Mouse (Mus musculus): ENCODE measurements at regions not wholly inside any gene's neighbourhood (a gene's known extent, or its start where the extent isn't known, plus 50 kb on each side); places are given as distances from the start of the nearest gene placed in this dataset.

DNA sequence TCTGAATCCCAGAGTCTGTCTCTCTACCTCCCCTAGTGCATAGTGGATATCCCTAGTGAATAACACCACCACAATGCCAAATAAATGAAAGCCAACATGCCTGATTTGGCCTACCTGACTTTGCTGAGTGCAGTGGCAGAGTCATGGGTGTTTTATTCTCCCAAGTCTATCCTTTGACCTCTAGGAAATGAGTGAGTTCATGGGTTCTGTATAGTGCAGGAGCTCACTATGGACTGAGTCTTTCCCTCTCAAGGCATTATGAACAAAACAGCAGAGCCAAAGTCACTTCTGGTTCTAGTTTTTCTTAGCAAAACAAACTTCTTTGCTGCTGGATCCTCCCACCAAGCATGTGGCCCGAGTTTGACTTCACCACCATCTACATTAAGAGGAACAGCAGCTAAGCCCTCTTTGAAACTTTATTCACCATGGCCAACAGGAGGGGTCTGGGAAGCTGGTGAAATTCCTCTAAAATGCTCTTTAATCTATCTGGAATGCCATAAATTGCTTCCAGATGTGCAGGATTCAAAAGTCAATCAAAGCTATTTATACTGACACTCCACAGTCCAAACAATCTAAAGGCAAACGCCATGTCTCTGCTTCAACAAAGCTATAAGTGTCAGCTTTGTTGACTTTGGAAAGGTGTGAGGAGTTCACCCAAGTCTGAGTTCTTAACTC is 145.9 kb upstream of the Rarb start:
- DNase-seq (no peak), ATAC-seq (ENCODE audit: low read depth) (no peak)
- no peaks in the 10 kb centered on the region for H3K36me3 ChIP-seq

GRCm38 (mm10) chr14:16962216-16962826 is 143.4 kb upstream of the Rarb start:
- DNase-seq (no peak), ATAC-seq (ENCODE audit: low read depth) (no peak)
- Histone ChIP-seq H3K4me2 (no peak overlapping the region), H3K36me3 (no peaks in the 10 kb centered on the region), H3K4me1 (replicated peaks) (no peaks in the 10 kb centered on the region), H3K4me3 (replicated peaks) (no peak overlapping the region), H3K9me3 (replicated peaks) (no peaks in the 10 kb centered on the region), H3K27ac (no peak overlapping the region), H3K9ac (no peak overlapping the region), H3K27me3 (no peaks in the 10 kb centered on the region)
- 61% methylated on average over 3 of the region's 3 CpGs for WGBS (ENCODE audit: insufficient replicate concordance)

More for the DNA sequence above, 145.9 kb upstream of the Rarb start:
- 26% methylated on average over 2 of the region's 2 CpGs for WGBS (ENCODE audit: insufficient replicate concordance)
- no peaks in the 10 kb centered on the region for H3K27me3 ChIP-seq
- no peak overlapping the region for H3K27ac ChIP-seq
- no peak overlapping the region for H3K9ac ChIP-seq
- no peak overlapping the region for H3K4me3 ChIP-seq (replicated peaks)
- no peak overlapping the region for H3K4me2 ChIP-seq
- H3K9me3 ChIP-seq (replicated peaks): no peaks in the 10 kb centered on the region
- H3K4me1 ChIP-seq (replicated peaks): no peaks in the 10 kb centered on the region

DNA sequence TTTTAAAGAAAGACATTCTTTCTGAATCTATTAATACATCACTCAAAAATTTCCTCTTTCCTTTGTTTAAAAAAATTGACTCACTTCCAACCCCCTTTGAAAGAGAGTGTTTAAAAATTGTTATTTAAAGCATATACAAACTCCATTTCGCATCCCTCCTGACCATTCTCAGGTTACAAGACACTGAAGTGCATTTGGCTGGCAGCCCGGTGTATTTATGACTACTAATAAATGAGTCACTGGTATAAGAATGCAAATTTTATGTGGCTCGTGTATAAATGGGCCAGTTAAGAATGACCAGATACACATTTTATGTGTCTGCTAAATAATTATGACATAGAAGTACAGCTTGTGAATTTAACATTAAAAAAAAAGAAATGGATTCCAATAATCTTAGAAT is 138.8 kb upstream of the Rarb start:
- Histone ChIP-seq H3K27ac (no peak overlapping the region), H3K9me3 (replicated peaks) (no peaks in the 10 kb centered on the region), H3K4me3 (replicated peaks) (no peak overlapping the region), H3K36me3 (no peaks in the 10 kb centered on the region), H3K27me3 (no peaks in the 10 kb centered on the region), H3K4me1 (replicated peaks) (no peaks in the 10 kb centered on the region), H3K9ac (no peak overlapping the region), H3K4me2 (no peak overlapping the region)
- ATAC-seq (ENCODE audit: low read depth): no peak
- no peak for DNase-seq
- 51% methylated on average over 3 of the region's 3 CpGs for WGBS (ENCODE audit: insufficient replicate concordance)

DNA sequence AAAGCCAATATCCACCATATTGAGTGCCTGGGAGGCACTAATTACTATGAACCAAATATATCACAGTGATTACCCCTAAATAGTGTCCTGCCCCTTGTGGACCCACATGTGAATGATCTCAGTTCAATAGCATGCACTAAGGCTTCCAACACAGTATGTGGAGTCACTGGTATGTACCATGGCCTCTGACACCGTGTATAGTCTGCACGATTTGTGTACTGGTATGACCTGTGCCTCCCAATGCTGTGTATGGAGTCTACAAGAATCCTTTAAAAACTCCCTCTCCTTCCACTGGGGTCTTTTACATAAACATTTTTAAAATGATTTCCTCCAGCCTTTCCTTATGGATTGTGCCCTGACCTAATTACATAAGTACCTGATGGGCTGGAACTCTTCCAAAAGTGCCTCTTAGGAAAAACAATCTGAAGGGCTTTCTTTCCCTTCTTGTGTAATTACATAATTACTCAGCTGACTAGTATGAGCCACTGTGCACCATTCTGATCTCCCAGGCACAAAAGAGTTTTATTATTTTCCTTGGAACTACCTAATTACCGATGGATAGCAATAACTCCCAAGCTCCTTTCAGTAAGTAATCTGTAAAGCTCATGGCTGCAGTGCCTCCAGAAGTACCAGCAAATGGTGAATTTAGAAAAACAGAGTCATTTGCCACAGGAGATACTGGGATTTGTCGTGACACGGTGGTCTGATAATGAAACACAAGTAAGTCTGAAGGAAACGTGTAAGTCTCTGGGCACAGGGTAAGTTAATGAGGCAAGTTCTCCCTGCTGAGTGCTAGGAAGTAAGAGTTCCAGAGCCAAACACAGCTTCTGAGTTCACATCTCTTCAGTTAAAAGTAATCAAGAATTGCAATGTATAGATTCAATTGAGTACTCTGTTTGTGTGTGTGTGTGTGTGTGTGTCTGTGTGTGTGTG is 135.8 kb upstream of the Rarb start:
- ATAC-seq (ENCODE audit: low read depth) (no peak), DNase-seq (no peak)
- no peak overlapping the region for H3K4me3 ChIP-seq (replicated peaks)
- 58% methylated on average over 6 of the region's 6 CpGs for WGBS (ENCODE audit: insufficient replicate concordance)
- no peak overlapping the region for H3K4me2 ChIP-seq
- H3K9me3 ChIP-seq (replicated peaks): no peaks in the 10 kb centered on the region
- no peak overlapping the region for H3K27ac ChIP-seq
- no peaks in the 10 kb centered on the region for H3K36me3 ChIP-seq
- no peak overlapping the region for H3K9ac ChIP-seq
- no peaks in the 10 kb centered on the region for H3K4me1 ChIP-seq (replicated peaks)
- no peaks in the 10 kb centered on the region for H3K27me3 ChIP-seq

- Histone ChIP-seq H3K36me3 (no peaks in the 10 kb centered on the region), H3K9me3 (replicated peaks) (no peaks in the 10 kb centered on the region), H3K9ac (no peak overlapping the region), H3K27me3 (no peaks in the 10 kb centered on the region), H3K4me2 (no peak overlapping the region), H3K27ac (no peak overlapping the region), H3K4me3 (replicated peaks) (no peak overlapping the region), H3K4me1 (replicated peaks) (no peaks in the 10 kb centered on the region)
- ATAC-seq (ENCODE audit: low read depth) (no peak), DNase-seq (no peak)
- WGBS (ENCODE audit: insufficient replicate concordance): 46% methylated on average over 1 of the region's 1 CpGs
Measured at GRCm38 (mm10) chr14:16948736-16949135, 129.8 kb upstream of the Rarb start.

DNA sequence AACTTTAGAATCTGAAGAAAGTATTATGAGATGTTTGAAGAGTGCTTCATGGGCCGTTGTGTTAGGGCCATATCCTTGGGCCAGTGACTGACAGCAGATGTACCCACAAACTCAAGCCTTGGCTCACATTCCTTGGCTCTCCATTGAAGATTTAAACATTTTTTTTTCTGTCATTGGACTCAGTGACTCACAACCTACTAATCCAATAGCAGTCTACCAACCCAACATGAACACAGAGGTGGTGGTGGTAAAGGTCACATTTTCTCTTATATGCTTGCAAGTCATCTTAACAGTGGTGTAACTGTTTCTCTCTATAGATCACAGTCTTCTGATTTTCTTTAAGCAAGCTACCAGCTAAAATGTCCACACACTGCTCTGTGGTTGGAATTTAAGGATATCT is 125.5 kb upstream of the Rarb start:
- DNase-seq (no peak), ATAC-seq (ENCODE audit: low read depth) (no peak)
- Histone ChIP-seq H3K27ac (no peak overlapping the region), H3K4me1 (replicated peaks) (no peaks in the 10 kb centered on the region), H3K4me3 (replicated peaks) (no peak overlapping the region), H3K4me2 (no peak overlapping the region), H3K36me3 (no peaks in the 10 kb centered on the region), H3K9ac (no peak overlapping the region), H3K9me3 (replicated peaks) (no peaks in the 10 kb centered on the region), H3K27me3 (no peaks in the 10 kb centered on the region)
- WGBS (ENCODE audit: insufficient replicate concordance): 70% methylated on average over 1 of the region's 1 CpGs

DNA sequence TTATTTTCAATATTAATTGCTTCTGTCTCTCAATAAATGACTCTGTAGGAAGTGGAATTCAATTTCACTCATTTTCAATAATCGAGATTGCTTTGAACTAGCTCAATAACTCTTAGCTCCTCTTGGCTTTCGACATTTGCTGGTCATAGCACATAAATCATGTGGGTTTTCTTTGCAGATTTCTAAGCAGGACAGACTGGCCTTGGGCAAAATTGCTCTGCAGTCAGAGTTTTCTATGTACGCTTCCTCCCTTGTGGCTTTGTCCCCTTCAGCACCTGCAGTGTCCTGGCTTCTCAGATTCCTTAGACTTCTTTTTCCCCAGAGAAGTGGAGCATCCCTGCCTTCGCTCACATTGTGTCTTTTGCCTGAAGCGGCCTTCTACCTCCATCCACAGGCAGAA is 124.6 kb upstream of the Rarb start:
- WGBS (ENCODE audit: insufficient replicate concordance): 66% methylated on average over 5 of the region's 5 CpGs
- Histone ChIP-seq H3K9me3 (replicated peaks) (no peaks in the 10 kb centered on the region), H3K4me2 (no peak overlapping the region), H3K27ac (no peak overlapping the region), H3K4me3 (replicated peaks) (no peak overlapping the region), H3K36me3 (no peaks in the 10 kb centered on the region), H3K9ac (no peak overlapping the region), H3K4me1 (replicated peaks) (no peaks in the 10 kb centered on the region), H3K27me3 (no peaks in the 10 kb centered on the region)
- ATAC-seq (ENCODE audit: low read depth) (no peak), DNase-seq (no peak)

GRCm38 (mm10) chr14:16927136-16927535 is 108.2 kb upstream of the Rarb start:
- H3K4me3 ChIP-seq (replicated peaks): no peak overlapping the region
- no peaks in the 10 kb centered on the region for H3K4me1 ChIP-seq (replicated peaks)
- no peaks in the 10 kb centered on the region for H3K36me3 ChIP-seq
- H3K4me2 ChIP-seq: no peak overlapping the region
- no peak overlapping the region for H3K27ac ChIP-seq
- no peak for DNase-seq
- WGBS (ENCODE audit: insufficient replicate concordance): 78% methylated on average over 2 of the region's 2 CpGs
- H3K9me3 ChIP-seq (replicated peaks): no peaks in the 10 kb centered on the region
- no peak for ATAC-seq (ENCODE audit: low read depth)
- no peaks in the 10 kb centered on the region for H3K27me3 ChIP-seq
- no peak overlapping the region for H3K9ac ChIP-seq

DNA sequence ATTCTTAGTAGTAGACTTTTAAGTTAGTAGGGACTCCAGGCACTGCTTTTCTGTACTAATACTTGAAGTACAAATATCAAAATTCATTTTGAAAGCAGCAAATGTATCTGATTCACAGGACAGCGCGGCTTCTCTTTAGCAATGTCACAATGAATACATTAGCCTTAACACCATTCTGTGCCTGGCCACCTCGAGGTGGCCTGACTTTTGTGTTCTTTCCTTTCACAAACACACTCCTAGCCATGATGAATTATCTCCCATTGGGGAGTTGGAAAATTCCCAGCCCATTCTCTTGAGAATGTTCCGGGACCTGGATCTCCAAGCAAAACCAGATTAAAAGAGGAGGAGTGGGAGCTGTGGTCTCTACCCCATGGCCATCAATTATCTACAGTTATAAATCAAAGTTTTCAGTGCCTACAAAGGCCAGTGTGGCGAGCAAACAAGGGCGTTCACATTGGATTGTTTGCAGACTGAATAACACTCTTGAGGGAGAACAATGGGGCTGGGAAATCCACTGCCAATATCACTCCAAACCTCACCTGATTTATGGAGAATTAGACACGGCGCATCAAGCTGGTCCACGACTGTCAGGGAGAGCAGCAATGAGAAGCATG is 82.7 kb upstream of the Rarb start:
- DNase-seq: no peak
- Histone ChIP-seq H3K27me3 (no peaks in the 10 kb centered on the region), H3K36me3 (no peaks in the 10 kb centered on the region), H3K4me1 (replicated peaks) (no peaks in the 10 kb centered on the region), H3K4me2 (no peak overlapping the region), H3K9me3 (replicated peaks) (no peaks in the 10 kb centered on the region), H3K4me3 (replicated peaks) (no peak overlapping the region), H3K9ac (no peak overlapping the region), H3K27ac (no peak overlapping the region)
- no peak for ATAC-seq (ENCODE audit: low read depth)
- WGBS (ENCODE audit: insufficient replicate concordance): 54% methylated on average over 9 of the region's 9 CpGs

- H3K36me3 ChIP-seq: no peaks in the 10 kb centered on the region
- WGBS (ENCODE audit: insufficient replicate concordance): 51% methylated on average over 3 of the region's 3 CpGs
- ATAC-seq (ENCODE audit: low read depth) (no peak), DNase-seq (no peak)
- H3K27ac ChIP-seq: no peak overlapping the region
- H3K27me3 ChIP-seq: no peaks in the 10 kb centered on the region
- H3K9me3 ChIP-seq (replicated peaks): no peaks in the 10 kb centered on the region
- H3K4me1 ChIP-seq (replicated peaks): no peaks in the 10 kb centered on the region
- no peak overlapping the region for H3K4me2 ChIP-seq
- no peak overlapping the region for H3K4me3 ChIP-seq (replicated peaks)
- no peak overlapping the region for H3K9ac ChIP-seq
Measured at GRCm38 (mm10) chr14:16897747-16898544, 79.0 kb upstream of the Rarb start.

DNA sequence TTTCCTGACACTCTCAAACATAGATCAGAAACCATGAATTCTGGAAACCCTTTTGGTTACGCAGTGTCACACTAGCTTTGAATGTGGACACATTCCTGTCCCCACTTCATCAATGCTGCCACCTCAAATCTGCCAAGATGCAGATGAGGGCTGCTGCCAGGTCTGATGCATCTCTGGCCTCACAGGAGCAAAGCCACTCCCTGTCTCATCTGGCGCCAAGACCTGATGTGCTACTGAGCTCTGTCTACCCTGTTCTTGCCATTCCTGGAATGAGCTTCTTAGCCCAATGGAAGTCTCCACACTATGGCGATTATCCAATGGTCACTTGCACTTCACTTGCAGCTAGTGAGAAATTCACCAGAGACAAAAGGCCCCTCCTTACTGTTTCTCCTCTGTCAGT is 78.0 kb upstream of the Rarb start:
- ATAC-seq (ENCODE audit: low read depth) (no peak), DNase-seq (no peak)

More for the DNA sequence above, 78.0 kb upstream of the Rarb start:
- Histone ChIP-seq H3K27me3 (no peaks in the 10 kb centered on the region), H3K4me3 (replicated peaks) (no peak overlapping the region), H3K9ac (no peak overlapping the region), H3K4me1 (replicated peaks) (no peaks in the 10 kb centered on the region), H3K27ac (no peak overlapping the region), H3K36me3 (no peaks in the 10 kb centered on the region), H3K4me2 (no peak overlapping the region), H3K9me3 (replicated peaks) (no peaks in the 10 kb centered on the region)
- WGBS (ENCODE audit: insufficient replicate concordance): 60% methylated on average over 3 of the region's 3 CpGs

All from liver, embryonic 13.5 days (tissue).